8 mouse cellular contexts compared by ENCODE assay signal in genomic region chr9:45839139-45839981, GRCm38 (mm10). TPM values are rescaled to one million over a fixed set of nuclear protein-coding genes. Genes with fewer than 3 reads are reported as not detected.
DNase-seq lines count a peak whose midpoint lies in the region; ATAC-seq and TF ChIP-seq lines count a peak whose summit lies in the region.

No protein-coding gene starts in this region.

- H3K36me3 ChIP-seq in spleen, adult 2 months (ENCODE audit: control insufficient read depth, insufficient read depth, low read length): no peaks in the 10 kb centered on the region
- H3K36me3 ChIP-seq in forebrain, embryonic 11.5 days (ENCODE audit: control insufficient read depth, insufficient read depth, low read length): no peaks in the 10 kb centered on the region
- no peaks in the 10 kb centered on the region for H3K36me3 ChIP-seq in hindbrain, embryonic 16.5 days (ENCODE audit: control insufficient read depth, insufficient read depth, low read length)

- no peak for DNase-seq in spleen, adult 2 months (ENCODE audit: low read depth in 1 of 2, low spot score in 2 of 2)
- no peak for DNase-seq in spleen, postnatal 10 days (ENCODE audit: low spot score in 2 of 2)
- no peak for DNase-seq in forebrain, embryonic 11.5 days (ENCODE audit: low spot score)
- DNase-seq in lung, adult 2 months: no peak
- DNase-seq in skeletal muscle tissue, adult 2 months (ENCODE audit: low read depth, low spot score): peak; percentile 63
- no peak for DNase-seq in left cerebral cortex, postnatal 25 days (ENCODE audit: low spot score in 2 of 2)
- DNase-seq in thymus, postnatal 4 days: no peak

- peak overlapping the region; percentile 49; the same call in 1 of the 2 replicates for H3K4me3 ChIP-seq in spleen, adult 2 months (ENCODE audit: extremely low read depth, insufficient read depth, insufficient read length)
- peak overlapping the region; percentile 81 for H3K4me3 ChIP-seq in forebrain, embryonic 11.5 days (ENCODE audit: low read depth, low read length)
- H3K4me3 ChIP-seq in hindbrain, embryonic 16.5 days (ENCODE audit: low read length): peak overlapping the region; percentile 90
- H3K4me3 ChIP-seq in lung, adult 2 months (replicated peaks; ENCODE audit: extremely low read depth, low read depth, low read length): peak overlapping the region; percentile 69

- no peak for TF ChIP-seq POLR2A in spleen, adult 2 months (IDR thresholded peaks at IDR 0.05; ENCODE audit: low read depth, low read length)
- no peak for TF ChIP-seq POLR2A in lung, adult 2 months (IDR thresholded peaks at IDR 0.05; ENCODE audit: borderline replicate concordance, extremely low read depth, low read depth, low read length)

- 49% methylated on average over 17 of the region's 17 CpGs for WGBS in spleen, adult 2 months
- WGBS in forebrain, embryonic 11.5 days: 13% methylated on average over 17 of the region's 17 CpGs
- WGBS in hindbrain, embryonic 16.5 days: 17% methylated on average over 17 of the region's 17 CpGs
- 9% methylated on average over 17 of the region's 17 CpGs for WGBS in lung, adult 2 months

- no peak overlapping the region for H3K27ac ChIP-seq in spleen, adult 2 months (ENCODE audit: insufficient read depth, low read length)
- H3K27ac ChIP-seq in forebrain, embryonic 11.5 days (ENCODE audit: low read depth, low read length): no peak overlapping the region
- peak overlapping the region; percentile 5; the same call in 1 of the 2 replicates for H3K27ac ChIP-seq in hindbrain, embryonic 16.5 days (ENCODE audit: low read depth, low read length)

- peak; percentile 25; the same call in 1 of the 2 replicates for ATAC-seq in forebrain, embryonic 11.5 days (replicated peaks; ENCODE audit: low FRiP score)
- ATAC-seq in hindbrain, embryonic 16.5 days: peak; percentile 14; the same call in 1 of the 2 replicates

- peaks cover 4% of the 10 kb centered on the region; the same call in 1 of the 2 replicates for H3K4me1 ChIP-seq in spleen, adult 2 months (ENCODE audit: control insufficient read depth, insufficient read depth, insufficient read length)
- H3K4me1 ChIP-seq in forebrain, embryonic 11.5 days (replicated peaks; ENCODE audit: control insufficient read depth, insufficient read depth, low read length): peaks cover 9% of the 10 kb centered on the region; the same call in 1 of the 2 replicates
- H3K4me1 ChIP-seq in hindbrain, embryonic 16.5 days (ENCODE audit: control insufficient read depth, insufficient read depth, low read depth, low read length): peaks cover 35% of the 10 kb centered on the region
- peaks cover 14% of the 10 kb centered on the region for H3K4me1 ChIP-seq in lung, adult 2 months (ENCODE audit: control insufficient read depth, insufficient read depth, low read length)

- peaks cover 2% of the 10 kb centered on the region; the same call in 1 of the 2 replicates for H3K27me3 ChIP-seq in spleen, adult 2 months (ENCODE audit: control insufficient read depth, insufficient read depth, low read length)
- H3K27me3 ChIP-seq in forebrain, embryonic 11.5 days (ENCODE audit: control insufficient read depth, insufficient read depth, low read length): no peaks in the 10 kb centered on the region
- H3K27me3 ChIP-seq in hindbrain, embryonic 16.5 days (replicated peaks; ENCODE audit: control insufficient read depth, insufficient read depth, low read length): no peaks in the 10 kb centered on the region

- peak overlapping the region; percentile 93 for H3K4me2 ChIP-seq in forebrain, embryonic 11.5 days (ENCODE audit: low read depth, low read length, severe bottlenecking)
- peak overlapping the region; percentile 96 for H3K4me2 ChIP-seq in hindbrain, embryonic 16.5 days (ENCODE audit: low read length)

- no peaks in the 10 kb centered on the region for H3K9me3 ChIP-seq in forebrain, embryonic 11.5 days (ENCODE audit: control insufficient read depth, low read length)
- H3K9me3 ChIP-seq in hindbrain, embryonic 16.5 days (ENCODE audit: control insufficient read depth, low read length): no peaks in the 10 kb centered on the region

- H3K9ac ChIP-seq in forebrain, embryonic 11.5 days (ENCODE audit: low read length): peak overlapping the region; percentile 82
- peak overlapping the region; percentile 97 for H3K9ac ChIP-seq in hindbrain, embryonic 16.5 days (ENCODE audit: low read depth, low read length)

- intact Hi-C loops in left cerebral cortex, postnatal 25 days (cut with DNase I): loop anchor here (5.0 kb wide), 1 partner anchor 68 kb away; the partner anchor contains the start of genes Pcsk7 and Rnf214

- no peak for TF ChIP-seq CTCF in spleen, adult 2 months (IDR thresholded peaks at IDR 0.05; ENCODE audit: extremely low read depth, insufficient read depth, insufficient read length, insufficient replicate concordance)
- no peak for TF ChIP-seq CTCF in lung, adult 2 months (IDR thresholded peaks at IDR 0.05; ENCODE audit: insufficient read depth, low read length)

RNA-seq across cellular contexts. Expression of gene Bace1, which starts 1.0 kb away (rescaled TPM):
- 6.9 and 8.1 TPM in 2 replicates for polyA plus RNA-seq in spleen, adult 2 months (2012; rRNA removed)
- polyA plus RNA-seq in forebrain, embryonic 11.5 days (2014; fragmentation: Nextera tagmentation; extraction: Ambion mirVana): 29.8 and 30.7 TPM in 2 replicates
- 42.9 and 52.0 TPM in 2 replicates for polyA plus RNA-seq in hindbrain, embryonic 16.5 days (2015; fragmentation: Nextera tagmentation; extraction: Ambion mirVana)
- 21.0 and 25.7 TPM in 2 replicates for polyA plus RNA-seq in lung, adult 2 months (2012; rRNA removed)
- total RNA-seq in left cerebral cortex, postnatal 25 days (2021): 10 to 100 TPM; 94.6 to 96.2 TPM

RNA-seq across cellular contexts. Expression of gene Cep164, which starts 10.9 kb away (rescaled TPM):
- polyA plus RNA-seq in spleen, adult 2 months (2012; rRNA removed): 19.5 and 19.6 TPM in 2 replicates
- 17.5 and 21.5 TPM in 2 replicates for polyA plus RNA-seq in forebrain, embryonic 11.5 days (2014; fragmentation: Nextera tagmentation; extraction: Ambion mirVana)
- 12.2 TPM in 2 replicates for polyA plus RNA-seq in hindbrain, embryonic 16.5 days (2015; fragmentation: Nextera tagmentation; extraction: Ambion mirVana)
- polyA plus RNA-seq in lung, adult 2 months (2012; rRNA removed): 23.1 and 23.4 TPM in 2 replicates
- total RNA-seq in left cerebral cortex, postnatal 25 days (2021): 10 to 100 TPM; 10.5 to 10.9 TPM
